Mouse (Mus musculus) adrenal gland, postnatal 14 days (tissue): Measurements from ENCODE around the gene Mrpl49. TPM values are rescaled to one million over a fixed set of nuclear protein-coding genes. Genes with fewer than 3 reads are reported as not detected.

Experiments used
- DNase-seq: peaks from one replicate; pipeline ENCODE4 v3.0.0; 2021; ENCODE audit warnings: mixed read lengths
- microRNA-seq, 2 experiments: library from miRNA; unstranded; fragments of <30 nt; microRNA quantifications; one replicate each; pipeline ENCODE4 v1.2.0; 2021
- total RNA-seq: library from RNA; stranded (reverse); gene quantifications from 2 replicates; pipeline ENCODE4 v1.2.3, GENCODE M21; 2021

The Mrpl49 gene
- total RNA-seq, 1 experiment from 2014 or later, result 59.7 TPM

- DNase-seq, result no peak
Measured at GRCm38 (mm10) chr19:6037695-6038094, 19.9 kb downstream of the Mrpl49 start.

- no peak for DNase-seq
Measured at GRCm38 (mm10) chr19:6035966-6036585, 21.5 kb downstream of the Mrpl49 start.

GRCm38 (mm10) chr19:6030520-6031280 lies 26.9 kb downstream of the Mrpl49 start:
- DNase-seq, result no peak

- DNase-seq, result no peak
Measured at GRCm38 (mm10) chr19:6029426-6029825, 28.2 kb downstream of the Mrpl49 start.

- DNase-seq, result no peak
Measured at GRCm38 (mm10) chr19:6028991-6029390, 28.6 kb downstream of the Mrpl49 start.

GRCm38 (mm10) chr19:6023930-6024329 lies 33.7 kb downstream of the Mrpl49 start:
- DNase-seq, result peak; percentile 81

GRCm38 (mm10) chr19:6023059-6023458 lies 34.5 kb downstream of the Mrpl49 start:
- DNase-seq, result no peak

- DNase-seq, result no peak
Measured at GRCm38 (mm10) chr19:6020276-6020675, 37.3 kb downstream of the Mrpl49 start.

- DNase-seq, result peak; percentile 94
Measured at GRCm38 (mm10) chr19:6018142-6019089, 39.2 kb downstream of the Mrpl49 start.

- DNase-seq, result peak; percentile 18
Measured at GRCm38 (mm10) chr19:6016532-6016931, 41.1 kb downstream of the Mrpl49 start.

GRCm38 (mm10) chr19:6015511-6016315 lies 41.9 kb downstream of the Mrpl49 start, which contains the start of gene Capn1:
Gene Capn1 (minus strand): TSS chr19:6015897.
- peak; percentile 88 for DNase-seq

- DNase-seq, result peak; percentile 74
Measured at GRCm38 (mm10) chr19:6014991-6015510, 42.5 kb downstream of the Mrpl49 start.

GRCm38 (mm10) chr19:6013691-6014090 lies 43.9 kb downstream of the Mrpl49 start:
- DNase-seq, result no peak

- DNase-seq, result no peak
Measured at GRCm38 (mm10) chr19:6009137-6009536, 48.4 kb downstream of the Mrpl49 start.

GRCm38 (mm10) chr19:6007013-6007412 lies 50.6 kb downstream of the Mrpl49 start:
- no peak for DNase-seq

- DNase-seq, result no peak
Measured at GRCm38 (mm10) chr19:6005541-6005940, 52.0 kb downstream of the Mrpl49 start.

Small RNA genes lying within 50 kb of the gene (microRNA-seq; reads per million reads assigned to microRNA genes)
- gene Mir6988, result 0.43 to 0.76 reads per million in 2 experiments

Other genes with a start within 250 kb of the Mrpl49 start
- 26.0 and 34.5 TPM in 2 replicates for gene Frmd8, start 182.5 kb downstream of the Mrpl49 start, total RNA-seq
- gene Slc25a45, start 180.0 kb downstream of the Mrpl49 start, total RNA-seq, result 14.7 and 16.5 TPM in 2 replicates
- gene Tigd3, start 163.6 kb downstream of the Mrpl49 start, total RNA-seq, result 1.4 and 1.7 TPM in 2 replicates
- gene Dpf2, start 144.8 kb downstream of the Mrpl49 start, total RNA-seq, result 118 and 119 TPM in 2 replicates
- gene Cdc42ep2, start 133.0 kb downstream of the Mrpl49 start, total RNA-seq, result 9.6 and 9.7 TPM in 2 replicates
- gene Pola2, start 93.6 kb downstream of the Mrpl49 start, total RNA-seq, result 24.6 and 28.4 TPM in 2 replicates
- gene Slc22a20, start 71.6 kb downstream of the Mrpl49 start, total RNA-seq, result not detected in 2 replicates
- 28.5 and 41.5 TPM in 2 replicates for gene Capn1, start 41.9 kb downstream of the Mrpl49 start, total RNA-seq
- gene Syvn1, start 11.2 kb downstream of the Mrpl49 start, total RNA-seq, result 53.2 and 54.8 TPM in 2 replicates
- gene Fau, start 59 bp upstream of the Mrpl49 start, total RNA-seq, result 956 and 1,133 TPM in 2 replicates
- gene Znhit2, start 3.4 kb upstream of the Mrpl49 start, total RNA-seq, result 24.9 and 25.3 TPM in 2 replicates
- gene Tm7sf2, start 10.6 kb upstream of the Mrpl49 start, total RNA-seq, result 9.5 and 19.3 TPM in 2 replicates
- gene Vps51, start 19.4 kb upstream of the Mrpl49 start, total RNA-seq, result 44.9 and 47.9 TPM in 2 replicates
- not detected in 2 replicates for gene Tmem262, start 22.2 kb upstream of the Mrpl49 start, total RNA-seq
- not detected in 2 replicates for gene Gm28374, start 24.5 kb upstream of the Mrpl49 start, total RNA-seq
- gene Zfpl1, start 27.2 kb upstream of the Mrpl49 start, total RNA-seq, result 31.0 and 33.5 TPM in 2 replicates
- 5.5 and 5.7 TPM in 2 replicates for gene Cdca5, start 27.2 kb upstream of the Mrpl49 start, total RNA-seq
- gene AC131692.1, start 36.6 kb upstream of the Mrpl49 start, total RNA-seq, result 0.56 and 0.60 TPM in 2 replicates
- 0.33 TPM in 1 of 2 replicates, not detected in the other for gene Naaladl1, start 48.0 kb upstream of the Mrpl49 start, total RNA-seq
- gene Sac3d1, start 60.9 kb upstream of the Mrpl49 start, total RNA-seq, result 12.9 and 15.4 TPM in 2 replicates
- gene Snx15, start 70.5 kb upstream of the Mrpl49 start, total RNA-seq, result 21.7 and 23.6 TPM in 2 replicates
- 0.52 and 1.5 TPM in 2 replicates for gene Batf2, start 83.2 kb upstream of the Mrpl49 start, total RNA-seq
- gene Arl2, start 83.8 kb upstream of the Mrpl49 start, total RNA-seq, result 61.2 and 61.5 TPM in 2 replicates
- 1.0 and 1.2 TPM in 2 replicates for gene Majin, start 126.6 kb upstream of the Mrpl49 start, total RNA-seq
- gene Gpha2, start 168.6 kb upstream of the Mrpl49 start, total RNA-seq, result 19.6 and 20.2 TPM in 2 replicates
- 64.8 and 67.0 TPM in 2 replicates for gene Ppp2r5b, start 178.1 kb upstream of the Mrpl49 start, total RNA-seq
- gene Atg2a, start 183.9 kb upstream of the Mrpl49 start, total RNA-seq, result 27.5 and 30.6 TPM in 2 replicates
- 116 and 118 TPM in 2 replicates for gene Ehd1, start 218.9 kb upstream of the Mrpl49 start, total RNA-seq
- 9.9 and 11.5 TPM in 2 replicates for gene Cdc42bpg, start 248.7 kb upstream of the Mrpl49 start, total RNA-seq